Mouse (Mus musculus) lung, adult 2 months (tissue): ENCODE results near the gene Hcst.

ENCODE experiments used
- CTCF ChIP-seq: fragments of 200-500 bp; IDR thresholded peaks from 2 replicates; pipeline ENCODE4 v1.5.1; 2011; ENCODE audit warnings: mild to moderate bottlenecking, low read length, control low read depth; ENCODE audit not compliant: insufficient read depth
- POLR2A ChIP-seq: fragments of 200-500 bp; IDR thresholded peaks from 2 replicates; pipeline ENCODE4 v1.6.1; 2011; ENCODE audit warnings: low read depth, mild to moderate bottlenecking, control low read depth, low read length, borderline replicate concordance; ENCODE audit errors: extremely low read depth

GRCm38 (mm10) chr7:30439734-30440133 is 20.1 kb upstream of the Hcst start:
- TF ChIP-seq CTCF, result no peak
- TF ChIP-seq POLR2A, result no peak
